Mouse (Mus musculus) kidney, postnatal 36 days (tissue): ENCODE results near the gene H2al1b.
A peak's percentile ranks its signal among the peaks of the same experiment; 100 is the strongest.
"Not testable (repeated sequence)": the region's sequence is repeated elsewhere in the genome, so short reads cannot be mapped to it uniquely, and the experiment has no call there.

Source experiments
- DNase-seq, 2 experiments: peaks; one replicate each; pipeline ENCODE4 v3.0.0; 2021 to 2022; ENCODE audit warnings: mixed read lengths in 2 of 2

The H2al1b gene

DNA sequence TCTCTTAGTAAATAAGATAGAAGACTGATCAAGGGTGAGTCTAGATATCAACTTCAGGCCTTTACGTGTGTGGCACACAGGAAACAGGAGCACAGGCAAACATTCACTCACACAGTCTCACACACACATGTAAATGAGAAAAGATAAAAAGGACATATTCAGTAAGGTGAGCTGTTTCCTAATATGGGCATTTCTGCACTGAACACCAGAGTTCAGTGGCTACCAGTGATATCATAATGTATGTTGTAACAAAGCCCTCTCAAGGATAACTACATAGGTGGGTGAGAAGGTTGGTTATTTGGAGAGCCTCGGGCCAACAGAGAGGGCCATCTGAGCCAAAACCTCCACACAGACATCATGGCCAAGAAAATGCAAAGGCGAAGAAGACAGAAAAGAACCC is at the start of gene H2al1b:
H2al1b (plus strand) TSS at position 301 of the 400 bp plus-strand sequence.
- DNase-seq = not testable (repeated sequence)

DNA sequence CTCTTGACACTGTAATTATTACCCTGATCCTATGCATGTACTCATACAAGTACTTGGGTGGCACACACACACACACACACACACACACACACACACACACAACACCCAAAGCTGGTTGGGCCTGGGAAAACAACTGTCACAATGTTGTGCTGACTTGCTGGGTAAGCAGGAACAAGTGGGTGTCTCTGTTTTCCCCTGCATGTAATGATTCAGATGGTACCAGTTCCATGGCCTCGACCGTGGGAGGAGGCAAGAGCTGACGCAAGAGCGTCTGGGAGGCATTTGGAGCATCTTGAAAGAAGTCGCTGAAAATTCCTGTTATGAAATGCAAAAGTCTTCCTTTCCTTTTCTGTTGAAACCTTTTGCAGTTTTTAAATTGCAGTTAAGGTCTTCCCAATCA is 48.2 kb upstream of the H2al1b start:
- DNase-seq = peak; percentile 5

DNA sequence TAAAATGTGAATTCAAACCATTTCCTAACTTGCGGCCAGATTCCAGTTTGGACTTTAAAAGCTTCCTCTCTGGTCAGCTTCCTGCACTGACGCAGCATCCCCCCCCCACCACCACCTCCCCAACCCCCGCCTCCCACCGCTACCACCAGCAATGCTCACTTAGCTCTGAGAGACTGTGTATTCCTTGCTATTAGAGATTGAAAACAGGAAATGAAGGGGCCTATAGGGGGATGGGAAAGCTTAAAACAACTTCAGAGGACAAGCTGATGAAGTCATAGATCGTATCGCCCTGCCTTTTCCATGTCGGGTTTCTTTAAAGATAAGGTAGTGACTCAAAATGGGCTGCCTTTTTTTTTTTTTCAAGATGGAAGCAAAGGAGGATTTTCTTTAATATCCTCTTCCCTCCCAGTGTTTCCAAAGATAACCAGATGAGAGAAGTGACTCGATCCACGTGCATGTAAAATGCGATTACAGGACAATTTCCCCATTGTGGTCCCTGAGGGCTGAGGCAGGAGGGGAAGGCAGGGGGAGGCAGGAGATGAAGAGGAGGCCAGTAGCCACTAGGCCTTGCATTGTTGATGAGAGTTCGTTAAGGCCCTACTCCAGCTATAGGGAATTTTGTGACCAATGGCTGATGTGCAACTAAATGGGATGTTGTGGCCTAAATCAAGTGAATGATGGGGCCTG is 47.6 kb upstream of the H2al1b start:
- peak; percentile 5 to 18 for DNase-seq

DNA sequence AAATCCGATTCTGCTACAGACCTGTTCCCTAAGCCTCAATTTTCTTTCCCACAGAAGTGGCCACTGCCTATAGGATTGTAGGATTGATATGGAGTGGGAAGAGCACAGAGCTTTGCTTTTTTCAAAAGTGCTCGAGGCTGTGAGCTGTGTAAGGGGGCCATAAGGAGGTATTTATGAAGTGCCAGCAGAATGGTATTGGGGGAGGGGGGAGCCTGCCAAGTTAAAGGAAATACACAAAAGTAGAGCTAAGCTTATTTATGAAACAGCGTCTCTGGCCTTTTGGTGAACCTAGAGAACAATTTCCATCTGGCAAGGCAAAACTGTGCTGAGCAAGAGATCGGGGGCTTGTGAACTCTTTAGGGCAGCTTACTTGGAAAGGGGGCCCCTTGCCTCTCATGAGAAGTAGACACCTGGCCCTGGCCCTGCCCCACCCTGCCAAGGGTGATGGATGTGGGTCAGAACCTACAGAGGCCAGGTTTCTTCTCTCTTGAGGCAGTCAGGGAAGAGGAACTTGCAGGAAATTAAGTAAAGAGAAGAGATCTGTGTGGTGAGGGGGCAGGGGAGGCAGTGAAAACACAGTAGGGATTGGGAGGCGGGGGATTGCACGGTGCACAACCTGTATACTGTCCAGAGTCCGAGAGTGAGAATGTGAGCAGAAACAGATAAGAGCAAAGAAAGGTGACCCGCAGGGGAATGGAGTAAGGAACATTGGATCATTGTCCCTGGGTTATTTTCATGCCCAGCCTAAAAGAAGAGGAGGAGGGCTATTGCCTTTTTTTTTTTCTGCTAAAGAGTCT is 46.5 kb upstream of the H2al1b start:
- DNase-seq = no peak

DNA sequence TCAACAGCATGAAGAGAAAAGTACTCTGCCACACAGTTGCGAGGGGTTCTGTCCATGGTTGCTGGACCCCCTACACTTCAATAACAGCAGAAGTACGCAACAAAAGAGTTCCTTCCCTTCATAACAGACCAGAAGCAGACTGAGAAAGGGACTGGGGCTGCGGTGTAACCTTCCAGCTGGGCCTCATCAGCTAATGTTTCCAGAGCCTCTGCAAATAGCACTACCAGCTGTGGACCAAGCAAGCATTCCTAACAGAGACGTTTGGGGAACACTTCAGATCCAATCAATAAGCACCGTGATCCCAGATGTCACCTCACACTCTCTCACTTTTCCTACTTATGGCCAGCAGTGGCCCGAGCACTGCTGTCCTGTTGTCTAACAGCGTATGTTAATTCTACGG is 37.3 kb upstream of the H2al1b start:
- no peak for DNase-seq

DNA sequence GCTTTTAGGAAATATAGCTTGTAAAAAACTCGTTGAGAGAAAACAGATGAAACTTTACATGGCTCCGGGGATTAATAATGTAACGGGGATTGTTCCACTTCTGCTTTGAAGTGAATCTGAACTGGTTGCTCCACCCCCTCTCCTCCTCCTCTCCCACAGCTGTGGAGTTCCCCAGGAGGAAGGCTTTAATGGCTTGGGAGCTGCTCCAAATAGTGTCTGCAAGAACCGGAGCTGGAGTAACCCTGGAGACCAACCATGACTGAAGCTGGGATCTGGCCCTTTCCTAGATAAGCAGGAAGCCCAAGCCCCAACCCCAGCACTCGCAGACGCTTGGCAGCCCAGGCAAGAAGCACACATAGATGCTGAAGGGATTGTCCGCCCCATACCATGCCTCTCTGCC is 34.4 kb upstream of the H2al1b start:
- DNase-seq = peak; percentile 21 to 28

DNA sequence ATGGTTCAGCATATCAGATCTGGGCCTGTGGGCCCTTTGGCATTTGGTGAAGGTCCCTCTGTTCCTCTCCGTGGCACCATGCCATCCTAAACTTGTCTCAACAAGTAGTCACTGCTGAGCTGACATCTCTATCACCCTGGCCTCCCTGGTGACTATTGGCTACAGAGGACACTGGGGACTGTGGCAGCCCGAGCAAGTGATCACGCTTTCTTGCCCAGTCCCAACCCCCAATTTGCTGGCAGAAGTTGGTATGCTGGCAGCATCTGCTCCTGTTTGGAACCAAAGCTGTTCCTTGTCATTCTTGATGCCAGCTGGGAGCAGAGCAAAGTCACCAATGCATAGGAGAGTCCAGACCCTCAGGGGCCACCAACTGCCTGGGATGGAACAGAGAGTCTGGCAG is 33.2 kb upstream of the H2al1b start:
- DNase-seq = no peak

DNA sequence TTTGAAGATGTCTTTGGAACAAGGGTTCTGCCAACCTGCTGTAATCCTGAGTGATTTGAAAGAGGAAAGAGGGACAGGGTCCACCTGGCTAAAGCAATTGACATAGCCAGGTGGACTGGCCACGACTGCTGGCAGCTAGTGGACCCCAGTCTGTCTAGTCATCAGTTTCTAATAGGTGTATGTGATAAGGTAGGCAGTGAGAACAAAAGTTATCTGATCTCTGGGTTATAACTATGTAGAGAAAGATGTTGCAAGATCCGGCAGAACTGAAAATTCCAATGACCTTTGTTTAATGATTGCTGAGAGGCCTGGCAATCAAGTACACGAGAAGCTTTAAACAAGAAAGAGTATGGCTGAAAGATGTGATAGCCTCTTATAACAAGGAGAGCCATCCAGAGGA is 29.0 kb upstream of the H2al1b start:
- DNase-seq = no peak

DNA sequence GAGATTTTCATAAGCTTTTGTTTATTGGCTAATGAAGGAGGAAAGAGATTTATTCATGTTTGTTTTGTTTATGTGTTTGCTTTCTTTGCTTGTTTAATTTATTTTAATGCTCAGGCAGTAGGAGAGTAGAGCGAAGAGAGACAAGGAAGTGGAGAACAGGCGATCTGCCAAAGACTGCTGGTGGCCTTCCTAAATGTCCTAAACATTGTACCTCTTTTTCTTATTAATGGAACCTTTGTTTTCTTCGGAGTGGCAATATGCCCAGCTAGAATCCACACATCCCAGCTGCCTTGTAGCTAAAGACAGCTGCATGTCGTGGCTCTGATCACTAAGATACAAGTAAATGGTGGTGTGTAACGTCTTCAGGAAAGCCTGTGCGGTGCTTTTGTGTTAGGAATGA is 25.1 kb upstream of the H2al1b start:
- DNase-seq = peak in 1 of 2 experiments; percentile 2

DNA sequence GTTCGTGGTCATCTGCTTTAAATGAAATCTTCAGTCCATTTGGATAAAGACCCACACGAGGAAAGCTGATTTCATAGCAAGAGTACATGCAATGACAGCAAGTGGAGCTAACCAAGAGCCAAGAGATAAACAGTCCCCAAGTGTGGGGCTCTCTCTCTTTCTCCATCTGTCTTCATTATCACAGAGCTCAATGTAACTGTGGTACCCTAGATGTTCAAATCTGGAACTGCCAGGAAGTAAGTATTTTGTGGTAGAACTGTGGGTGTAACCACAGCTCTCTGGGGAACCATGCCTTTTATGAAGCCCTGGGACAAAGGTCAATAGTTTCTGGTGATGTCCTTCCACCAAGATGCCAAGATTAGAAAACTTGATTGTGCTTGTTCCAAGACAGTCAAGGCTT is 21.5 kb upstream of the H2al1b start:
- no peak for DNase-seq

DNA sequence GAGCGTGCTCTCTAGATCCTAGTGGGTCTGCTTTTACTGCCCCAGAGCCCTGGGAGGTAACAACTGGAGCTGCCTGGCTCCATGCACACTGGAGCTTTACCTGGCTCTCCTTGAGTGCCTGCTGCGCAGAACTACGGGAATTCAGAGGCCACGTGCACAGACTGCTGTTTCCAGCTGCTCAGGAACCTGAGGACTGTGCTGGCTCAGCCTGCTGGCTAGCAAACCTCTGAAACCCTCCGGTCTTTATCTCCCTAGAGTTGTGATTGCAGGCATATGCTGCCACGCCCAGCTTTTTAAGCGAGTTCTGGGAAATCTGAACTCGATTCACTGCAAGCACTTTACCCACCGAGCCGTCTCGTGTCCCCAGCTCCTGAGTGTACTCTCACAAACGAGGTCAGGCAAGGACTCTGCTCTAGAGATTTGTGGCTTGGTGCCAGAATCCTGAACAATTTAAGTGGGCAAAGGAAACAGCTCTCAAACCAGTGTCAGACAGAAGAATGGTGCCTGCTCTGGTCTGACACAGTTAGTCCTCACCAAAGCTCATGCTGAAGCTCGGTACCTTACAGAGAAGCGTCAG is 13.8 kb upstream of the H2al1b start:
- peak; percentile 7 to 13 for DNase-seq

DNA sequence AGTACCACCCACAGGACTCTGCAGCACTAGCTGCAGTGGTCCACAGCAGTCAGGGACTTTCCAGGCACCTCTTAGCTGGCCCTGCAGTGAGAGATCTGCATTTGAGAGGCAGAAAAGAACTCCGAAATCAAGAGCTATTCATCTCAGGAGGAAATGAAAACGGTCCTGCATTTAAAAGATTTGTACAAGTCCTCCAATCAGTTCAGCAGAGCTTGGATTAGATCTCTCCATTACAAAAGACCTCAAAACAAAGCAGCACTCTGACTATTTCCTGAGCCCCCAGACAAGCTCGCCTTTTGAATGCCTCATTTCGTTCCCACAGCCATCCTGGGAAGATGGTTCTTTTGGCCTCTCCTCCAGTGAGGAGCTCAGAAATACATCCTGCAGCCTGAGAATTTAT is 13.0 kb upstream of the H2al1b start:
- no peak for DNase-seq

DNA sequence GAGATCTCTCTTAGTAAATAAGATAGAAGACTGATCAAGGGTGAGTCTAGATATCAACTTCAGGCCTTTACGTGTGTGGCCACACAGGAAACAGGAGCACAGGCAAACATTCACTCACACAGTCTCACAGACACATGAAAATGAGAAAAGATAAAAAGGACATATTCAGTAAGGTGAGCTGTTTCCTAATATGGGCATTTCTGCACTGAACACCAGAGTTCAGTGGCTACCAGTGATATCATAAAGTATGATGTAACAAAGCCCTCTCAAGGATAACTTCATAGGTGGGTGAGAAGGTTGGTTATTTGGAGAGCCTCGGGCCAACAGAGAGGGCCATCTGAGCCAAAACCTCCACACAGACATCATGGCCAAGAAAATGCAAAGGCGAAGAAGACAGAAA is 3.3 kb upstream of the H2al1b start, which contains the start of gene H2al1a:
H2al1a (plus strand) TSS at position 301 of the 400 bp plus-strand sequence.
- DNase-seq = not testable (repeated sequence)

DNA sequence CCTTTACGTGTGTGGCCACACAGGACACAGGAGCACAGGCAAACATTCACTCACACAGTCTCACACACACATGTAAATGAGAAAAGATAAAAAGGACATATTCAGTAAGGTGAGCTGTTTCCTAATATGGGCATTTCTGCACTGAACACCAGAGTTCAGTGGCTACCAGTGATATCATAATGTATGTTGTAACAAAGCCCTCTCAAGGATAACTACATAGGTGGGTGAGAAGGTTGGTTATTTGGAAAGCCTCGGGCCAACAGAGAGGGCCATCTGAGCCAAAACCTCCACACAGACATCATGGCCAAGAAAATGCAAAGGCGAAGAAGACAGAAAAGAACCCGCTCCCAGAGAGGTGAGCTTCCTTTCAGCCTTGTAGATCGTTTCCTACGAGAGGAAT is 3.1 kb downstream of the H2al1b start, which contains the start of gene H2al1c:
H2al1c (plus strand) TSS at position 301 of the 400 bp plus-strand sequence.
- DNase-seq = not testable (repeated sequence)

DNA sequence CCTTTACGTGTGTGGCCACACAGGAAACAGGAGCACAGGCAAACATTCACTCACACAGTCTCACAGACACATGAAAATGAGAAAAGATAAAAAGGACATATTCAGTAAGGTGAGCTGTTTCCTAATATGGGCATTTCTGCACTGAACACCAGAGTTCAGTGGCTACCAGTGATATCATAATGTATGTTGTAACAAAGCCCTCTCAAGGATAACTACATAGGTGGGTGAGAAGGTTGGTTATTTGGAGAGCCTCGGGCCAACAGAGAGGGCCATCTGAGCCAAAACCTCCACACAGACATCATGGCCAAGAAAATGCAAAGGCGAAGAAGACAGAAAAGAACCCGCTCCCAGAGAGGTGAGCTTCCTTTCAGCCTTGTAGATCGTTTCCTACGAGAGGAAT is 6.3 kb downstream of the H2al1b start, which contains the start of gene H2al1d:
H2al1d (plus strand) TSS at position 301 of the 400 bp plus-strand sequence.
- DNase-seq = not testable (repeated sequence)

DNA sequence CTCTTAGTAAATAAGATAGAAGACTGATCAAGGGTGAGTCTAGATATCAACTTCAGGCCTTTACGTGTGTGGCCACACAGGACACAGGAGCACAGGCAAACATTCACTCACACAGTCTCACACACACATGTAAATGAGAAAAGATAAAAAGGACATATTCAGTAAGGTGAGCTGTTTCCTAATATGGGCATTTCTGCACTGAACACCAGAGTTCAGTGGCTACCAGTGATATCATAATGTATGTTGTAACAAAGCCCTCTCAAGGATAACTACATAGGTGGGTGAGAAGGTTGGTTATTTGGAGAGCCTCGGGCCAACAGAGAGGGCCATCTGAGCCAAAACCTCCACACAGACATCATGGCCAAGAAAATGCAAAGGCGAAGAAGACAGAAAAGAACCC is 9.4 kb downstream of the H2al1b start, which contains the start of gene H2al1e:
H2al1e (plus strand) TSS at position 301 of the 400 bp plus-strand sequence.
- not testable (repeated sequence) for DNase-seq

DNA sequence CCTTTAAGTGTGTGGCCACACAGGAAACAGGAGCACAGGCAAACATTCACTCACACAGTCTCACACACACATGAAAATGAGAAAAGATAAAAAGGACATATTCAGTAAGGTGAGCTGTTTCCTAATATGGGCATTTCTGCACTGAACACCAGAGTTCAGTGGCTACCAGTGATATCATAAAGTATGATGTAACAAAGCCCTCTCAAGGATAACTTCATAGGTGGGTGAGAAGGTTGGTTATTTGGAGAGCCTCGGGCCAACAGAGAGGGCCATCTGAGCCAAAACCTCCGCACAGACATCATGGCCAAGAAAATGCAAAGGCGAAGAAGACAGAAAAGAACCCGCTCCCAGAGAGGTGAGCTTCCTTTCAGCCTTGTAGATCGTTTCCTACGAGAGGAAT is 12.6 kb downstream of the H2al1b start, which contains the start of gene H2al1f:
H2al1f (plus strand) TSS at position 301 of the 400 bp plus-strand sequence.
- DNase-seq = not testable (repeated sequence)

DNA sequence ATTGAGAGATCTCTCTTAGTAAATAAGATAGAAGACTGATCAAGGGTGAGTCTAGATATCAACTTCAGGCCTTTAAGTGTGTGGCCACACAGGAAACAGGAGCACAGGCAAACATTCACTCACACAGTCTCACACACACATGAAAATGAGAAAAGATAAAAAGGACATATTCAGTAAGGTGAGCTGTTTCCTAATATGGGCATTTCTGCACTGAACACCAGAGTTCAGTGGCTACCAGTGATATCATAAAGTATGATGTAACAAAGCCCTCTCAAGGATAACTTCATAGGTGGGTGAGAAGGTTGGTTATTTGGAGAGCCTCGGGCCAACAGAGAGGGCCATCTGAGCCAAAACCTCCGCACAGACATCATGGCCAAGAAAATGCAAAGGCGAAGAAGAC is 15.7 kb downstream of the H2al1b start, which contains the start of gene H2al1g:
H2al1g (plus strand) TSS at position 301 of the 400 bp plus-strand sequence.
- not testable (repeated sequence) for DNase-seq

DNA sequence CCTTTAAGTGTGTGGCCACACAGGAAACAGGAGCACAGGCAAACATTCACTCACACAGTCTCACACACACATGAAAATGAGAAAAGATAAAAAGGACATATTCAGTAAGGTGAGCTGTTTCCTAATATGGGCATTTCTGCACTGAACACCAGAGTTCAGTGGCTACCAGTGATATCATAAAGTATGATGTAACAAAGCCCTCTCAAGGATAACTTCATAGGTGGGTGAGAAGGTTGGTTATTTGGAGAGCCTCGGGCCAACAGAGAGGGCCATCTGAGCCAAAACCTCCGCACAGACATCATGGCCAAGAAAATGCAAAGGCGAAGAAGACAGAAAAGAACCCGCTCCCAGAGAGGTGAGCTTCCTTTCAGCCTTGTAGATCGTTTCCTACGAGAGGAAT is 19.0 kb downstream of the H2al1b start, which contains the start of gene H2al1h:
H2al1h (plus strand) TSS at position 301 of the 400 bp plus-strand sequence.
- not testable (repeated sequence) for DNase-seq

DNA sequence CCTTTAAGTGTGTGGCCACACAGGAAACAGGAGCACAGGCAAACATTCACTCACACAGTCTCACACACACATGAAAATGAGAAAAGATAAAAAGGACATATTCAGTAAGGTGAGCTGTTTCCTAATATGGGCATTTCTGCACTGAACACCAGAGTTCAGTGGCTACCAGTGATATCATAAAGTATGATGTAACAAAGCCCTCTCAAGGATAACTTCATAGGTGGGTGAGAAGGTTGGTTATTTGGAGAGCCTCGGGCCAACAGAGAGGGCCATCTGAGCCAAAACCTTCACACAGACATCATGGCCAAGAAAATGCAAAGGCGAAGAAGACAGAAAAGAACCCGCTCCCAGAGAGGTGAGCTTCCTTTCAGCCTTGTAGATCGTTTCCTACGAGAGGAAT is 22.1 kb downstream of the H2al1b start, which contains the start of gene H2al1i:
H2al1i (plus strand) TSS at position 301 of the 400 bp plus-strand sequence.
- not testable (repeated sequence) for DNase-seq

DNA sequence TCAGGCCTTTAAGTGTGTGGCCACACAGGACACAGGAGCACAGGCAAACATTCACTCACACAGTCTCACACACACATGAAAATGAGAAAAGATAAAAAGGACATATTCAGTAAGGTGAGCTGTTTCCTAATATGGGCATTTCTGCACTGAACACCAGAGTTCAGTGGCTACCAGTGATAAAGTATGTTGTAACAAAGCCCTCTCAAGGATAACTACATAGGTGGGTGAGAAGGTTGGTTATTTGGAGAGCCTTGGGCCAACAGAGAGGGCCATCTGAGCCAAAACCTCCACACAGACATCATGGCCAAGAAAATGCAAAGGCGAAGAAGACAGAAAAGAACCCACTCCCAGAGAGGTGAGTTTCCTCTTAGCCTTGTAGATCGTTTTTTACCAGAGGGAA is 25.3 kb downstream of the H2al1b start, which contains the start of gene H2al1j:
H2al1j (plus strand) TSS at position 301 of the 400 bp plus-strand sequence.
- DNase-seq = not testable (repeated sequence)

DNA sequence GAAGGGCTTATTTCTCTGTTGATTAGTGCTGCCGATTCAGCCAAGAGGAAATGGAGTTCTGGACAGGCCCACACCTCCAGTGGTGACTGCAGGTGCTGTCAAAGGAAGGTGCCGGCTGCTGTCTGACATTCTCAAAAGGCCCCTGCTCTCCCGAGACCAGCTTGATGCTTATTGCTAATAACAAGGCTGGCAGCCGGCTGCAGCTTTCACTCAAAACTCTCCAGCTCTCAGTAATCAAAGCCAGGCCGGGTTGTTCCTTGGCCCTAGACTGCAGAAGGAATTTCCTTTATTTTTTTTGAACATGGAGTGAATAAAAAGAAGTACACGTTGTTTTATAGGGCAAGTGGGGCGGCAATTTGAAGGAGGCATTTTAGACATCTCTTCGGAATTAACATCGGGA is 43.5 kb downstream of the H2al1b start:
- DNase-seq = no peak

DNA sequence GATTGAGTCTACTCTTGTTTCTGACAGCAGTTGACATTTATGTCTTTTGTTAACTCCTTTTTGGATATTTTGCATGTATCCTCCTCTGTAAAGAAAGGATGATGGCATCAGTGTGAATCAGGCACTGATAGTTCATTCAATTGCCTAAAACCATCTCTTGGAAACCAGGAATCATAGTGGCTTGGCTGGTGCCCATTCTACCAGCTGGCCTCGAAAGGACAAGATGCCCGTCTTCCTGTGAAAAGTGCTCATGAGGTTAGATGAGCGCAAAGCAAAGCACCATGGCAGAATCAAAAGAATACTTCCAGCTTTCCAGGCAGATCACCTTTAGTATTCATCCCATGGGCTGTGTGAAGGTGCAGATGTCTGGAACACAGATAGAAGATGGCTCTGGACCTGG is 44.5 kb downstream of the H2al1b start:
- DNase-seq = no peak
